Mouse (Mus musculus): ENCODE results near the gene Atp5s. TPM values are rescaled to one million over a fixed set of nuclear protein-coding genes. Genes with fewer than 3 reads are reported as not detected.

Gene Atp5s
- polyA plus RNA-seq, 1 experiment from 2014 or later = 23.3 TPM

DNA sequence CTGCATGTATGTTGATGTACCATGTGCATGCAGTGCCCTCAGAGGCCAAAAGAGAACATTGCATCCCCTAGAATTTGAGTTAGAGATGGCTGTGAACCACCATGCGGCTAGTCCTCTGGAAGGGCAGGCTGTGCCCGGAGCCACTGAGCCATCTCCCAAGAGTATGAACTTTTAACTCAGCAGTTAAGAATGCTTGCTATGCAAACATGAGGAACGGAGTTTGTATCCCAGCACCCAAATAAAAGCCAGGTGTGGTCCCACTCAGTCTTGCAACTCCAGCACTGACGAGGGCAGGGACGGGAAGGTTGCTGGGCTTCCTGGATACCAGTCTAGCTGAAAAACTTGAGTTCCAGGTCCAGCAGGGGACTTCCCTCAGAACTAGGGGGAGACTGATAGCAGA is 17.2 kb downstream of the Atp5s start:
- no peak overlapping the region for H3K9ac ChIP-seq (replicated peaks; ENCODE audit: low read length)
- no peak overlapping the region for H3K4me2 ChIP-seq (ENCODE audit: low read depth, low read length)
- no peaks in the 10 kb centered on the region for H3K36me3 ChIP-seq (replicated peaks; ENCODE audit: control insufficient read depth, insufficient read depth, low read depth, low read length)
- ATAC-seq (replicated peaks; ENCODE audit: insufficient number of reproducible peaks, low FRiP score, low TSS enrichment, low read depth) (no peak), DNase-seq (ENCODE audit: low spot score) (no peak)
- H3K27me3 ChIP-seq (ENCODE audit: control insufficient read depth, insufficient read depth, low read length) = no peaks in the 10 kb centered on the region
- no peaks in the 10 kb centered on the region for H3K9me3 ChIP-seq (replicated peaks; ENCODE audit: control insufficient read depth, low read length)
- 60% methylated on average over 5 of the region's 5 CpGs for WGBS
- no peak overlapping the region for H3K4me3 ChIP-seq (ENCODE audit: low read depth, low read length)
- no peaks in the 10 kb centered on the region for H3K4me1 ChIP-seq (ENCODE audit: control insufficient read depth, insufficient read depth, low read length)
- H3K27ac ChIP-seq (replicated peaks; ENCODE audit: low read depth, low read length) = no peak overlapping the region

DNA sequence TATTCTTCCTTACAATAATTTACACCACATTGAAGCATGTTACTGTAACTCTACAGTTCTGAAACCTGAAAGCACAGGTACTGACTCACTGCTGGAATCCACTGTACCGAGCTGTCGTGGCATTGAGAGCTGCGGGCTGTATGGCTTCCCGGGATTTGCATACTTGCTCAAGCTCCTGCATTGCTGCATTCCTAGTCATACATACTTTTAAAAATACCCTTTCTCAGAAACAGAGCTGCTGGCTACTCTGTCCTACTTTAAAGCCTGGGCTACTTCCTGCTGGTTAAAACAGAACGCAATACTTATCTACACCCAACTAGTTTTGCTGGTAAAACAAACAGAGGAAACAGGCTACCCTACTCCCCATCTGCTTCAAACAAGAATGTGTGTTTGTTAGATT is 19.4 kb downstream of the Atp5s start:
- H3K4me3 ChIP-seq (ENCODE audit: low read depth, low read length) = no peak overlapping the region
- H3K4me1 ChIP-seq (ENCODE audit: control insufficient read depth, insufficient read depth, low read length) = no peaks in the 10 kb centered on the region
- H3K36me3 ChIP-seq (replicated peaks; ENCODE audit: control insufficient read depth, insufficient read depth, low read depth, low read length) = no peaks in the 10 kb centered on the region
- WGBS = 85% methylated on average over 5 of the region's 5 CpGs
- ATAC-seq (replicated peaks; ENCODE audit: insufficient number of reproducible peaks, low FRiP score, low TSS enrichment, low read depth) (no peak), DNase-seq (ENCODE audit: low spot score) (no peak)
- H3K9ac ChIP-seq (replicated peaks; ENCODE audit: low read length) = no peak overlapping the region
- H3K9me3 ChIP-seq (replicated peaks; ENCODE audit: control insufficient read depth, low read length) = no peaks in the 10 kb centered on the region
- no peak overlapping the region for H3K27ac ChIP-seq (replicated peaks; ENCODE audit: low read depth, low read length)
- no peak overlapping the region for H3K4me2 ChIP-seq (ENCODE audit: low read depth, low read length)
- H3K27me3 ChIP-seq (ENCODE audit: control insufficient read depth, insufficient read depth, low read length) = no peaks in the 10 kb centered on the region

DNA sequence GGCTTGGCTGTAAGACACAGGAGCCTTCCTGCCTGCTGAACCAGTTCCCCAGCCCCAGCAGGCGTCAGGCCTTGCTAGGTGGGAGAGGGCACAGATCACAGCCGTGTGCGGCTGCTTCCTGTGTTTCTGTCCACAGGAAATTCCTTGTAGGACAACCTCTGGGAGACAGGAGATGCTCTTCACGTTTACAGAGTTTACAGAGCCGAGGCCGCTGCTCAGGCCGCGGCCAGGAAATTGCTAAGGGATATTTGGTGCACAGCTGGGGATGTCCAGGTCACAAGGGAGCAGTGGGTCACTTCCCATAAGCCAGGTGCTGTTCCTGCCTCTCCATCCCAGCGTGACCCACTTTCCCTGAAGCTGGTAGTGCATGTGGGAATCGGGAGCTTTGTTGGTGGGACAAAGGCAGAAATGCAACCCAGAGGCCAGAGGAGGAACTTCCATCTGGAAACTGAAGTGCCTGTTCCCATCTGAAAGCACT is 27.2 kb downstream of the Atp5s start:
- peak overlapping the region; percentile 37; the same call in 1 of the 2 replicates for H3K9ac ChIP-seq (replicated peaks; ENCODE audit: low read length)
- WGBS = 14% methylated on average over 10 of the region's 10 CpGs

DNA sequence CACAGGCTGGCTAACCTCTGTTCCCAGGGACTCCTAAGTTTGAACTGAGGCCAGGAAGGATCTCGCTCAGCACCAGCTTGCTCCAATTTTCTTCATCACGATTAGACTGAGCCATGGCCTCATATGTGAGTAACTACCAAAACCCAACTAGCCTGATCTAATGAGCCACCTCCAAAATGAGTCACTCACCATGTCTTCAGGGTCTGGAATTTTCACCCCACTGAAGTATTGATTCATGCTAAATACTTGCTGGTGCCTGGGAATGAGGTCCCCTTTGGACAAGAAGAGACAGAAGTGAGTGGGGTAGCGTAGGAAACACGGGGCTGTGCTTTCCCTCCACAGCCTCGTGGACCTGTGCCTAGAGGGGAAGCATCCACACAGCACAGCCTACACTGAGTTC is 29.2 kb downstream of the Atp5s start:
- DNase-seq (ENCODE audit: low spot score) (no peak), ATAC-seq (replicated peaks; ENCODE audit: insufficient number of reproducible peaks, low FRiP score, low TSS enrichment, low read depth) (no peak)
- 75% methylated on average over 5 of the region's 5 CpGs for WGBS
- Histone ChIP-seq H3K4me1 (ENCODE audit: control insufficient read depth, insufficient read depth, low read length) (no peaks in the 10 kb centered on the region), H3K27ac (replicated peaks; ENCODE audit: low read depth, low read length) (no peak overlapping the region), H3K27me3 (ENCODE audit: control insufficient read depth, insufficient read depth, low read length) (no peaks in the 10 kb centered on the region), H3K36me3 (replicated peaks; ENCODE audit: control insufficient read depth, insufficient read depth, low read depth, low read length) (no peaks in the 10 kb centered on the region), H3K4me3 (ENCODE audit: low read depth, low read length) (no peak overlapping the region), H3K9me3 (replicated peaks; ENCODE audit: control insufficient read depth, low read length) (no peaks in the 10 kb centered on the region), H3K4me2 (ENCODE audit: low read depth, low read length) (no peak overlapping the region), H3K9ac (replicated peaks; ENCODE audit: low read length) (no peak overlapping the region)

More for the DNA sequence above, 27.2 kb downstream of the Atp5s start:
- no peaks in the 10 kb centered on the region for H3K27me3 ChIP-seq (ENCODE audit: control insufficient read depth, insufficient read depth, low read length)
- H3K36me3 ChIP-seq (replicated peaks; ENCODE audit: control insufficient read depth, insufficient read depth, low read depth, low read length) = no peaks in the 10 kb centered on the region
- H3K27ac ChIP-seq (replicated peaks; ENCODE audit: low read depth, low read length) = 0 out of 2 replicates have a peak overlapping the region, but pooled peaks have one; percentile 22
- H3K4me3 ChIP-seq (ENCODE audit: low read depth, low read length) = no peak overlapping the region
- no peaks in the 10 kb centered on the region for H3K4me1 ChIP-seq (ENCODE audit: control insufficient read depth, insufficient read depth, low read length)
- H3K4me2 ChIP-seq (ENCODE audit: low read depth, low read length) = no peak overlapping the region
- ATAC-seq (replicated peaks; ENCODE audit: insufficient number of reproducible peaks, low FRiP score, low TSS enrichment, low read depth) (peak; percentile 39; the same call in 1 of the 2 replicates), DNase-seq (ENCODE audit: low spot score) (peak; percentile 74)
- no peaks in the 10 kb centered on the region for H3K9me3 ChIP-seq (replicated peaks; ENCODE audit: control insufficient read depth, low read length)

DNA sequence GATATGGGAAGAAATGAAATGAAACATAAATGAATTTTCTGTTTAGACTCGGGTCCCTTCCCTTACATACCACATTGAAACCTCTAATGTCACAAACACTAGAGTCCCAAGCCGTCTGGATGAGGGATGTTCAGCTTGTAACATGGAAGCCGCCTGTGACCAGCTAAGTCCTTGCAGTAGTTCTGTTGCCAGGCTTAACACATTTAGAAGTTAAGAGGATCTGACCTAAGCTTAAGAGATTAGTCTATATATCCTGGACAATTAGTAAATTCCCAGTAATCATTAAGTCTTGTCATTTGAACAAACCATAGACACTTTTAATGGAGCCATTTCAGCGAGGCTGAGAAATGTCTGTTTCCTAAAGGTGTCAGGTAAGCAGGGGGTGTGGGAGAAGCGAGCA is 31.3 kb downstream of the Atp5s start:
- Histone ChIP-seq H3K36me3 (replicated peaks; ENCODE audit: control insufficient read depth, insufficient read depth, low read depth, low read length) (no peaks in the 10 kb centered on the region), H3K9me3 (replicated peaks; ENCODE audit: control insufficient read depth, low read length) (no peaks in the 10 kb centered on the region), H3K4me3 (ENCODE audit: low read depth, low read length) (no peak overlapping the region), H3K27ac (replicated peaks; ENCODE audit: low read depth, low read length) (no peak overlapping the region), H3K4me1 (ENCODE audit: control insufficient read depth, insufficient read depth, low read length) (no peaks in the 10 kb centered on the region), H3K27me3 (ENCODE audit: control insufficient read depth, insufficient read depth, low read length) (no peaks in the 10 kb centered on the region), H3K4me2 (ENCODE audit: low read depth, low read length) (no peak overlapping the region), H3K9ac (replicated peaks; ENCODE audit: low read length) (no peak overlapping the region)
- DNase-seq (ENCODE audit: low spot score) (no peak), ATAC-seq (replicated peaks; ENCODE audit: insufficient number of reproducible peaks, low FRiP score, low TSS enrichment, low read depth) (no peak)
- WGBS = 83% methylated on average over 5 of the region's 5 CpGs

DNA sequence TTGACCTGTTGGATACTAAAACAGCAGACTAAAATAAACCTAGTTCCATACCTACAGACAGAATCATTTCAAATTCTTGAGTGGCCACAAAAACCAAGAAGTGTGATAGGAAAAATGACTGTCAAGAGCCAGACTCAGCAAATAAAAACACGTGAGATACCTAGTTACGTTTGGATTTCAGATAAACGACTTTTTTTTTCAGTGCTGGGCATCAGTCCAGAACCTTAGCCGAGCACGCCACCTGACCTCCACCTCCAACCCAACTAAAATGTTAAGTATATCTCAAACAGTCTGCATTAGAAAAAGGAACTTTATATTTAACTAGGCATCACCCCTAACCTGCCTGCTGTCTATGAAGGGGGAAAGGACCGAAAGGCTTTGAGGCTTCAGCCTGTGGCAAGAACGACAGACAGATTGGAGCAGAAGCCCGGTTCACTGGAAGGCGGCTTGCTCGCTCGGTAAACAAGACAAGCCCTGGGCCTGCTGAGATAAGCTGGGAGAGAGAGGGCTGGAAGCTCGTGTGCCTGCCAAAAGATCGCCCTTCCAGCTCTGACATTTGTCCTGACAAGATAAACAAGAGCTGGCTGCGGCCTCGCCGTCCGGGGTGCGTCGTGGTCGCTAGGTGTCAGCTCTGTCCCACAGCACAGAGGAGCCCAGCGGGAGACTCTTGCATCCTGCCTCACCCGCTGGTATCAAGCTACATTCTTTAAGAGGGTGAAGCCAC is 32.8 kb downstream of the Atp5s start:
- Histone ChIP-seq H3K4me2 (ENCODE audit: low read depth, low read length) (no peak overlapping the region), H3K4me1 (ENCODE audit: control insufficient read depth, insufficient read depth, low read length) (no peaks in the 10 kb centered on the region), H3K27ac (replicated peaks; ENCODE audit: low read depth, low read length) (no peak overlapping the region), H3K9ac (replicated peaks; ENCODE audit: low read length) (no peak overlapping the region), H3K9me3 (replicated peaks; ENCODE audit: control insufficient read depth, low read length) (no peaks in the 10 kb centered on the region), H3K27me3 (ENCODE audit: control insufficient read depth, insufficient read depth, low read length) (no peaks in the 10 kb centered on the region), H3K36me3 (replicated peaks; ENCODE audit: control insufficient read depth, insufficient read depth, low read depth, low read length) (no peaks in the 10 kb centered on the region), H3K4me3 (ENCODE audit: low read depth, low read length) (no peak overlapping the region)
- WGBS = 16% methylated on average over 22 of the region's 22 CpGs
- DNase-seq (ENCODE audit: low spot score) = peak; percentile 77
- peak; percentile 88 for ATAC-seq (replicated peaks; ENCODE audit: insufficient number of reproducible peaks, low FRiP score, low TSS enrichment, low read depth)

DNA sequence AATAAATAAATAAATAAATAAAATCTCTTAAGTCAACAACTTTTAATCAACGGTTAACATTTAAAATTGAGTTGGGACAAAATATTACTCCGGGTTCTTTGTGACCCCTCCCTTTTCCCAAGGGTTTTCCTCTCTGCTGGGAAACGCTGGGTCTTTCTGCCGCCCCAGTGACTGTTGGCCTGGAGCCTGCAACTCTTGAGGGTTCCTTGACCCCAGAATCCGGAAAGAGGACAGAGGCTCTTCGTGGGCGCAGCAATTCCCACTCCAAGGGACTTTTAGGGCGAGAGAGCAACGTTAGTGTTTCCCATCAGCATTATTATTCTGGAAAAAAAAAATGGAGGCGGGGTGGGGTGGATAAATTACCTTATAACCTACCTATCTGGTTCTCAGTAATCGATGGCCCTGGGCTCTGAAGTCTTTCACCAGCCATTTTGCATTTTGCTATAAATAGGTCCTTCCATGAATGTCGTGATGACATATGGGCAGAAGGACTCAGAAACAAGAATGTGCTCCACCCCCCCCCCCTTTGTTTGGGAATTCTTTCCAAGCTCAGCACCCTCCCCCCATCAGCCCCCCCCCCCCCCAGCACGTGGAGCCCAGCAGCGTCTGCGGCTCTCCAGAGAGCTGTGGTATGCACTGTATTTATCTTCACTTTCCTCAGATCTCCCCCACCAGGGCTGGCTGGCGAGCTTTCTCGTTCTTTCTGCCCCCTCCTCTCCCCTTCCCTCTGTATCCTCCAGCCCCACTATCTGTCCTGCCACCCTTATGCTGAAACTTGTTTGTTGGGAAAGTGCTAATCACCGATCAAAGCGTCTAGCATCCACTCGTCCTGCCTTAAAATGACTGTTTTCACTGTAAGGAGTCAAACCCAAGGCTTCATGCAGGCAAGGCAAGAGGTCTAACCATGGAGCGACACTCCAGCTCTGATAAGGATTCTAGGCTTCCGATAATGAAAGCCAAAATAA is 33.8 kb downstream of the Atp5s start:
- peak overlapping the region; percentile 38; the same call in 1 of the 2 replicates for H3K9ac ChIP-seq (replicated peaks; ENCODE audit: low read length)
- ATAC-seq (replicated peaks; ENCODE audit: insufficient number of reproducible peaks, low FRiP score, low TSS enrichment, low read depth) (0 out of 2 replicates have a peak, but pooled peaks have one; percentile 66), DNase-seq (ENCODE audit: low spot score) (peak; percentile 56)
- H3K27me3 ChIP-seq (ENCODE audit: control insufficient read depth, insufficient read depth, low read length) = no peaks in the 10 kb centered on the region
- 9% methylated on average over 22 of the region's 22 CpGs for WGBS
- no peaks in the 10 kb centered on the region for H3K4me1 ChIP-seq (ENCODE audit: control insufficient read depth, insufficient read depth, low read length)
- H3K9me3 ChIP-seq (replicated peaks; ENCODE audit: control insufficient read depth, low read length) = no peaks in the 10 kb centered on the region
- no peak overlapping the region for H3K27ac ChIP-seq (replicated peaks; ENCODE audit: low read depth, low read length)
- peak overlapping the region; percentile 35 for H3K4me2 ChIP-seq (ENCODE audit: low read depth, low read length)
- H3K36me3 ChIP-seq (replicated peaks; ENCODE audit: control insufficient read depth, insufficient read depth, low read depth, low read length) = no peaks in the 10 kb centered on the region
- H3K4me3 ChIP-seq (ENCODE audit: low read depth, low read length) = no peak overlapping the region
